Mouse (Mus musculus) central nervous system, embryonic 11.5 days (tissue): ENCODE measurements around the gene Rabl6. TPM values are rescaled to one million over a fixed set of nuclear protein-coding genes. Genes with fewer than 3 reads are reported as not detected.

Source experiments
- polyA plus RNA-seq: library from polyadenylated mRNA; depleted of rRNA; stranded (reverse); fragments of >200 nt; gene quantifications from 2 replicates; pipeline ENCODE4 v1.2.3, GENCODE M21; 2012; rRNA removed

Rabl6 gene
- polyA plus RNA-seq = 88.7 and 111 TPM in 2 replicates

DNA sequence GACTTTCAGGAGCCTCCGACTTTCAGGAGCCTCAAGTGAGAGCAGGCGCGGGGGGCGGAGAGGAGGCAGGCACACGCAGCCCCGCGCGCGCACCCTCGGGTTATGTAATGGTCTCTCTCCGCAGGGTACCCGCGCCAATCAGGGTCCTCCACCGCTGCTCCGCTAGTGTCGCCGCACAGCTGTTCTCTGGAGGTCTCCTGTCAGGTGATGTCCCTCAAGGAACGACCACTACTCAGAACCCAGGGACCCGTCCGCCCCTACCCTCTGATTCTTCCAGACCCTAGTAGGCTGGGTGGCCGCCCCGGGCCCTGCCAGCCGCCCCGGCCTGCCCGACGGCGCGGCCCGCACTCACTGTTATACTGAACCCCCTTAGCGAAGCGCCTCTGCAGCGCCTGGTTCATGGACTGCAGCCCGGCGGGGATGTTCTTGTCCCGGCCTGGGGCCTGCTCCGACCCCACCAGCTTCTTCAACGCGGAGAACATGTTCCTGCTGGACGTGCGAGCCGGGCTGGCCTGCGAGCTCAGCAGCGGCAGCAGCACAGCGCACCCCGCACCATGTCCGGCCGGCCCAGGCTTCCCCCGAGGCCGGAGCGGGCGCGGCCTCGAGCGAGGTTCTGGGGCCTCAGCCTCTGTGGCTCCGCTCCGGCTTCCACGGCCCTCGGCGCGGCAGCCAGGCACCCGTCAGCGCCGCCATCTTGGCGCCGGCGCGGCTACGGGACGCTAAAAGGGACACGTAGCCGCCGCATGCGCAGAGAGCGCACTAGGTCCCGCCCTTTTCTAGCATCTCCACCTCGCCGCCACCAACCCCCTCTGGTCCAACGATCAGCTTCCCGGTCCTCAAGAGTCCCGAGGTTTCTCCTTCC, at the start of gene Rabl6:
Rabl6 (minus strand) TSS at position 761 of the 862 bp plus-strand sequence.

DNA sequence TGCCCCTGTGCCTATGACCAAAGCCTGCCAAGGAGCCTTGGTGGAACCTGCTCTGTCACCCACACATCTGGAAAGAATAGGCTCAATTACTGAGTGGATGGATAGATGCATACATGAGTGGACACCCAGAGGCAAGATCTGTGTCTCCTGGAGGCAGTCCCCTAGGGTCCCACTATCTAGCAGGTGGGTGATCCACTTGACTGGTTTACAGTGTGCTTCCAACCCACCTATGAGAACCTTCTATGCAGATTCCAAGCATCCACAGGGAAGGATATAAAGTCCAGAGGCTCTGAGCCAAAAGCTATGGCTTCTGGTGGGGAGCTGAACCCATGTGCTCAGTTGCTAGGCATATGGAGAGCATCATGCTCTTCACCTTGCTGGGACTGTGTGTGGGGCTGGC, 49.3 kb upstream of the Rabl6 start, which contains the start of gene Lcn5:
Lcn5 (plus strand) TSS at position 301 of the 400 bp plus-strand sequence.

DNA sequence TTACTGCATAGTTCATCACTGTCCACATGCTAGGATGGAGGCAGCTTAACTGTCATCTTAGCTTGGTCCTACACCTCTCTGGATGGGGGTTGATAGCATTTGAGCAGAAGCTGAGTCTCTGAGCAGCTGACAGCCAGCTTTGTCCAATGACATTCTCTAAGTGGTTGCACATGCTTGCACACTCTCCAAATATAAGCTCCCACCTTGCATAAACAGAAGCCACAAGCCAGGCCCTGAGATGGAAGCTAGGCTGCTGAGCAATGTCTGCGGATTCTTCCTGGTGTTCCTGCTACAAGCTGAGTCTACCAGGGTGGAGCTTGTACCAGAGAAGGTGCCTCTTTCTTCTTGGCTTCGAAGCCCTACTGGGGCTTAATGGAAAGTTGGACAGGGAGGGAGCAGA, 44.6 kb upstream of the Rabl6 start, which contains the start of gene Lcn8:
Lcn8 (plus strand) TSS at position 219 of the 400 bp plus-strand sequence.

DNA sequence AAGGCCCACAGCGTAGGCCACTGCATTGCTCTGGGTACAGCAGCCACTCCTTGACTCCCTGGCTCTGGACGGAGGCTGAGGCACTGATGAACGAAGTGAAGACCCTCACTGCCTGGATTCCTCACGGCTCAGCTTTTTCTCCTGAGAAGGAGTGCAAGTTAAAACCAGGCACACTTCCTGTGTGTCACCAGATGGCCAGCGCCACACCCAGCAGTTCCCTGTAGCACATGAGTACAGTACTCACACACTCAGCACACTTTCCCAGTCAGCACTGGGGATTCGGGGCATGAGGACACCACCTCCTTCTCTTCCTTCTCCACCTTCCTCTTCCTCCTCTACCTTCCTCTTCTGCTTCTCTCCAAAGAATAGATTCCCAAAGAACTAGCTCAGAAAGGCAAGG, 19.5 kb upstream of the Rabl6 start, which contains the start of gene Fcna:
Fcna (minus strand) TSS at position 220 of the 400 bp plus-strand sequence.

DNA sequence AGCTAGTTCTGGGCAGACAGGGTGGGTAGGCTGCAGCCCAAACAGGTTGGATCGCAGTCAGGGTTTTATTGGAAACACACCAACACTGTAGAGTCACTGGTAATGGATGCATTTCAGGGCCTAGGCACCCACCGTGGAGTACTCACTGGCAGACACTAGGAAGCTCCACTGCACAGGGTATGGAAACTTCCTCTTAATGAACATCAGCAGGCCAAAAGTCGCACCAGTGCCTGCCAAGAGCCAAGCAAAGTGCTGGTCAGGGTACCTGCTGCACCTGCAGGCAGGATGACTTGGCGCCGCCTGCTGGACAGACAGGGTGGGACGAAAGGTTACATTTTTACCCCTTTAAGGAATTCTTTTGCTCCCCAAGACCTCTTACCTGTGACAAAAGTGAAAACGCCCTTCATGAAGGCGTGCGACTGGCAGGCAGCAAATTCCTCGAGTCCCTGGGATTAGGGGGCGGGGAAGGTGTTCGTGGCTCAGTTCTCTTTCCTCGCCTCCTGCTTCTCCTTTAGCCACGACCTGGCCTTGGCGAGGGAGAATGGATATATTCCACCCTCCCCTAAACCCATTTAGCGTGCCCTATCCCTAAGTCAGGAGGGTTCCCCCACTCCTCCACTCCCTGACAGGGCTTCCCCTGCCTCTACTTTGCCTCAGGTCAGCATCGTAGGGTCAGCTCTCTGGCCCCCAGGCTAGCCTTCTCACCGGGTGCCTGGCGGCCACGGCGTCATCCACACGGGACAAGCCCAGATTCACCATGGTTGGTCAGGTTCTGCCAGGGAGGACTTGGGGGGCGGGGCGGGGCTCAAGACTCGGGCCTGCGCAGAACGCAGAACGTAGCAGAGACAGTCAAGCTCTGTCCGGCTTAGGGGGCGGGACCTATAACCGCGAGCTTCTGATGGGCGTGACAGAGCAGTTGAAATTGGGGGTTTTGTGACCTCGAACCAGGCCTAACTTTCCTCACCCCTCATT, 13.2 kb upstream of the Rabl6 start, which contains the start of gene Tmem141:
Tmem141 (minus strand) TSS at position 777 of the 972 bp plus-strand sequence.

DNA sequence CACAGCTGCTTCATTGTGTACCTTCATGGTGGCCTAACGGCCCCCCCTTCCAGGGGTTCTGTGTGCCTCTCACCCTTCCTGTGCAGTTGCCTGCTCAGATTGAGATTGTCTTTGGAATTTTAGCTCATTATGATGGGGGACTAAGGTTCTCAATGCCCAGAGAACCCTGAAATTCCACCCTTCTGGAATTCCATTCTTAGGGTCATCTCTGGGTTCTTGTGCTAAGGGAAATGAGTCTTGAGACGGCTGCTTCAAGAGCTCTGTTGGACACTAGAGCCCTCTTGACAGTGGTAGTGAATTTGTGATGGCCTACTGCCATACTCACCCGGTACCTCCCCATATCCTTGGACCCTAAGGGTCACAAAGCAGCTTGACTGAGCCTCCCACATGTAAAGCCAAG, 9.3 kb upstream of the Rabl6 start, which contains the start of gene Ccdc183:
Ccdc183 (minus strand) TSS at position 101 of the 400 bp plus-strand sequence.

DNA sequence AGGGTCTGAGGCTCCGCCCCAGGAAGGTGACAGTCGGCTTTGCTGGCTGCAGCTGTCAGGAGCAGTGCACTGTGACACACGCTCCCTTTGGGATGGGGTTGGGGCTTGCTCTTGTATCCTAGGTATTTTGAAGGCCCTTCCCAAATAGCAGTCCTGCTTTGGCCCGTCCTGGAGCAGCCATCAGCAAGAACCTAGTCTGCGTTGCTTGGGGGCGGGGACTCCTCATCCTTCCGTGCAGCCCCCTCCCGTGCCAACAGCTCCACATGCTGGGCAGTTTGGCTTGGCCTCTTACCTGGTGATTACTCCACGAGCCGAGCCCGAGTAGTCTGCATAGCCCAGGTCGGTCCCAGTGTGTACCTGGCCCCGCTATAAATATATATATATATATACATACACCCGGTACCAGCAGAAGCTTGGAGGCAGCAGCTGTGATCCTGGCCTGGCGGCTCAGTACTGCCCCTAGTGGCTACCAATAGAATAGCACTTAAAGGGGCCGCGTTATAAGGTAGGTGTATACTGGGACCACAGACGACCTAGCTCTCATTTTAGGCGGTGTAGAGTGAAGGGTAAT, 26.9 kb downstream of the Rabl6 start, which contains the start of gene Ajm1:
Ajm1 (minus strand) TSS at position 464 of the 571 bp plus-strand sequence.

DNA sequence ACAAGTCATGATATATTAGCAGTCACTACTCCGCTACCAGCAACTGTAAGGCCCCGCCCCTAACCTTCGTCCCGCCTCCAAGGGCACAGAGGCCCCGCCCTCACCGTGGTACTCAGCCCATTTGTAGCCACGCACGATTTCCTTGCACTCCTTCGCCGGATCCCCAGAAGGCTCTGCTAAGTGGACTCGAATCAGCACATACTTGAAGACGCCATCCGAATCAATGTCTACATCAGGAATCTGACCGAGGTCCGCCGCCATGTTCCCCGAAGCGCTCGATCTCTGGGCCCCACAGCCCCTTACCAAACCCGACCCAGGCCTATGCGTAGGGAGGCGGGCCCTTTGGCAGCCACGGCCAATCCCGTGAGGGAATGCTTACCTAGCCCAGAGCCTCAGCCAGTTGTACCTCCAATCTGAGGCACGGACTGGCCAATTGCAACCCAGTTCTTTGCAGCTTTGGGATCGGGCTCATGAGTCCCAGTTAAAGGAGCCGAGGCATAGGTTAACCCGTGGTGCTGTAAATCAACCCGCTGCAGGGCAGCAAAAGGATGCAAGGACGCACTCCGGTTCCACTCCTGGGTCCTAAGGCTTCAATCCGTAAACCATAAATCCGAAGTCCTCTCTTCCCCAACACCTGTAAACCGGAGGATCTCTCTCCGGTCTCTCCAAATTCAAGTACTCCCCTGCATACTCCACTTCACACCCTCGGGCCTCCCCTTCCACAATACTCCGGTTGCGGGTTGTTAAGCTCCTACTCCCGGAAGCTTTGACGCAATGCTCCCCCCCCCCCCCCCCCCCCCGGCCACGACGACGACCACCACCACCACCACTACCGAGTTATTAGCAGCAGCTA, 33.5 kb downstream of the Rabl6 start, which contains the start of the genes Mamdc4 and Phpt1:
Mamdc4 (minus strand) TSS at position 267 of the 853 bp plus-strand sequence.
Phpt1 (minus strand) TSS at position 646 of the 853 bp plus-strand sequence.

DNA sequence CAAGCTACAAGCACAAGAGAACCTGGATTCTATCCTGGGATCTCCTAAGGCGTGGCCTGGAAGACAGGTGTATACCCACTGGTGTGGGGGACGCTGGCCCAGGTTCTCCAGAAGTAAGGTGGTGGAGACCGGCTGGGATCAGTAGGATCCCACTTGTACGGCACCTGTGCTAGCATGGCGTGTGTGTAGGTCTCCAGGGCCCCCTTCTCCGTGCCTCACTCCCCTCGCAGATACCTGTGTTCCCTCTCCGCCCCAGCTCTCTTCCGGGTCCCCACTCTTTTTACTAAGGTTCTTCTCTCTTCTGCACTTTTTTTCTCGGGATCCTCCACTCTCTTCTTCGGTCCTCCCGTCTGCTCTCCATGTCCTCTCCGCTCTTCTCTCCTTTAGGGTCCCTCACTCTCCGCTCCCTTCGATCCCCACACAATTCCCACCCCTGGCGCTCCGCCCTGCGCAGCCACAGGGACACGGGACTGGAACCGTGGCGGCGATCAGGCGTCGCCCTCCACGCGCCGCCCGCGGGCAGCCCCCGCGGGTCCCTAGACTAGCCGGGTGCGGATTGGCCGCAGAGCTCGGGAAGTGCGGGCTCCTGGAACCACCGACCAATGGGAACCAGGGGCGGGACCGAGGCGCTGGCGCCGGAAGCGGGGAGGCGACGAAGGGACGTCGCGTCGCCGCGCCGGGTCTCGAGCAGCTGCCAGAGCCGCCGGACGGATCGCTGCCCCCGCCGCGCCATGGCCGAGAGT, 50.9 kb downstream of the Rabl6 start, which contains the start of gene Edf1:
Edf1 (plus strand) TSS at position 627 of the 743 bp plus-strand sequence.

DNA sequence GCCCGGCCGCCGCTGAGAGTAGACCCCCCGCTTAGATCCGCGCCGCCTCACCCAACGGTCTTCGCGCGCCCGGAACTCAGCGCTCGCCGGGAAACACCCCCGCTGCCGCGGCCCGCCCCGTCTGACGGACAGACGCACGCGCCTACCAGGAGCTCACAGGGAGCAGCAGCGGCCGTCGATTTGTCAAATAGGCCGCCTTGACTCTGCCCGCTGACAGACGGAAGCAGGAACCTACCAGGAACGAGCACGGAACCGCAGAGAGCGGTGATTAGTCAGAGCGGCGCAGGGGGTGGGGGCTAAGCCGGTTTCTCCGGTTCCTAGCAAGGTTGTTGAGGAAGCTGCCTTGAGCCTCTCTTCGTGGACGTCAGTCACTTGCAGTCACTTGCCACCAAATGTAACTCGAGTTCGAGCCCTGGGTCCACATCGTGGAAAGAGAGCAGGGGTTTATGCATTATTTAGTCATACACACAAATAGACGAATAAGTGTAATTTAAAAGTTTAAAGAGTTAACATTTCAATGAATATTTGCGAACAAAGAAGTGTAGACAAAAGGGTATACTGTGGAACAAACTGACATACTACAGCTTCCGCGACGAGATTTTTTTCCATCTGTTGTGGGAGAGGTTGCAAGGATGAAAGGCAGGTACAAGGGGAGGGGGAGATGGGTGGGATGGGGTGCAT, 61.4 kb downstream of the Rabl6 start, which contains the start of gene Traf2:
Traf2 (minus strand) TSS at position 130 of the 681 bp plus-strand sequence.

Other genes with a start within 250 kb of the Rabl6 start
- gene Uap1l1, start 242.8 kb downstream of the Rabl6 start, polyA plus RNA-seq = 2.9 and 5.3 TPM in 2 replicates
- 64.9 and 72.9 TPM in 2 replicates for gene Sapcd2, start 236.2 kb downstream of the Rabl6 start, polyA plus RNA-seq
- gene Entpd2, start 212.6 kb downstream of the Rabl6 start, polyA plus RNA-seq = 0.11 and 0.17 TPM in 2 replicates
- gene Npdc1, start 209.2 kb downstream of the Rabl6 start, polyA plus RNA-seq = 146 and 170 TPM in 2 replicates
- gene Fut7, start 185.3 kb downstream of the Rabl6 start, polyA plus RNA-seq = 0.06 and 0.31 TPM in 2 replicates
- 15.7 and 15.9 TPM in 2 replicates for gene Abca2, start 179.8 kb downstream of the Rabl6 start, polyA plus RNA-seq
- 0.16 and 0.36 TPM in 2 replicates for gene Clic3, start 151.7 kb downstream of the Rabl6 start, polyA plus RNA-seq
- gene Paxx, start 147.4 kb downstream of the Rabl6 start, polyA plus RNA-seq = 23.7 and 35.7 TPM in 2 replicates
- gene Ptgds, start 138.5 kb downstream of the Rabl6 start, polyA plus RNA-seq = 0.34 and 0.41 TPM in 2 replicates
- not detected in 2 replicates for gene Lcn12, start 114.6 kb downstream of the Rabl6 start, polyA plus RNA-seq
- gene Fbxw5, start 107.8 kb downstream of the Rabl6 start, polyA plus RNA-seq = 27.8 and 30.7 TPM in 2 replicates
- gene C8g, start 106.8 kb downstream of the Rabl6 start, polyA plus RNA-seq = 3.8 and 4.0 TPM in 2 replicates
- gene Traf2, start 61.6 kb downstream of the Rabl6 start, polyA plus RNA-seq = 16.0 and 18.2 TPM in 2 replicates
- gene Edf1, start 50.7 kb downstream of the Rabl6 start, polyA plus RNA-seq = 165 and 237 TPM in 2 replicates
- 8.2 and 8.8 TPM in 2 replicates for gene Mamdc4, start 33.7 kb downstream of the Rabl6 start, polyA plus RNA-seq
- 154 and 192 TPM in 2 replicates for gene Phpt1, start 33.3 kb downstream of the Rabl6 start, polyA plus RNA-seq
- 1.2 and 1.4 TPM in 2 replicates for gene Ajm1, start 26.8 kb downstream of the Rabl6 start, polyA plus RNA-seq
- not detected in 2 replicates for gene Ccdc183, start 9.2 kb upstream of the Rabl6 start, polyA plus RNA-seq
- gene Tmem141, start 13.5 kb upstream of the Rabl6 start, polyA plus RNA-seq = 9.4 and 18.8 TPM in 2 replicates
- 1.5 and 3.7 TPM in 2 replicates for gene Fcna, start 19.5 kb upstream of the Rabl6 start, polyA plus RNA-seq
- gene Lcn8, start 44.6 kb upstream of the Rabl6 start, polyA plus RNA-seq = not detected in 2 replicates
- gene Lcn5, start 49.4 kb upstream of the Rabl6 start, polyA plus RNA-seq = not detected in 2 replicates
- not detected in 2 replicates for gene Lcn6, start 68.3 kb upstream of the Rabl6 start, polyA plus RNA-seq
- not detected in 2 replicates for gene Lcn10, start 74.2 kb upstream of the Rabl6 start, polyA plus RNA-seq
- not detected in 2 replicates for gene Obp2a, start 91.5 kb upstream of the Rabl6 start, polyA plus RNA-seq
- 37.1 and 43.2 TPM in 2 replicates for gene Bmyc, start 98.2 kb upstream of the Rabl6 start, polyA plus RNA-seq
- not detected in 2 replicates for gene Obp2b, start 128.5 kb upstream of the Rabl6 start, polyA plus RNA-seq
- not detected in 2 replicates for gene Lcn3, start 157.0 kb upstream of the Rabl6 start, polyA plus RNA-seq
- not detected in 2 replicates for gene Lcn11, start 168.5 kb upstream of the Rabl6 start, polyA plus RNA-seq
- gene Gm13539, start 173.7 kb upstream of the Rabl6 start, polyA plus RNA-seq = not detected in 2 replicates
- gene Glt6d1, start 207.3 kb upstream of the Rabl6 start, polyA plus RNA-seq = not detected in 2 replicates
- not detected in 2 replicates for gene Lcn9, start 214.6 kb upstream of the Rabl6 start, polyA plus RNA-seq
- gene Sohlh1, start 238.7 kb upstream of the Rabl6 start, polyA plus RNA-seq = not detected in 2 replicates